Mouse (Mus musculus): Measurements from ENCODE around the gene Adam11.

Gene Adam11

GRCm38 (mm10) chr11:102827097-102827496 lies 65.9 kb downstream of the Adam11 start:
- in situ Hi-C loops (cut with MboI): no loop called here
